Mouse (Mus musculus): ENCODE measurements around the gene Dcaf8.
A peak's percentile ranks its signal among the peaks of the same experiment; 100 is the strongest.

DNA sequence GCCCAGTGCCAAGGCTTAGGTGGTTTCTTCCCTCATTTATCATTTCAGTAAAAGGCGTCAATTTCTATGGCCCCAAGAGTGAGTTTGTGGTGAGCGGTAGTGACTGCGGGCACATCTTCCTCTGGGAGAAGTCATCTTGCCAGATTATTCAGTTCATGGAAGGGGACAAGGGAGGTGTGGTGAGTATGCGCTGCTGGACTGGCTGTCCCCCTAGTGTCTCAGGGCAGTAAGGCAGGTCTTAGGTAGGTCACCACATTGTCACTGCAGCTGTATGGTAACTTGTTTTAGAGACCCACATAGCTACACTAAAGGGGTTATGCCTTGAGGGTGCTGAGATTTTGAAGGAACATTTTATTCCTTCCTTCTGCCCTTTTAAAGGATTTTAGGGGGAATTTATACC lies 41.0 kb downstream of the Dcaf8 start:
- TF ChIP-seq CTCF (IDR thresholded peaks at IDR 0.05; ENCODE audit: extremely low read depth, insufficient read depth, low read length) (peak; percentile 14; the same call in 1 of the 2 replicates), POLR2A (IDR thresholded peaks at IDR 0.05; ENCODE audit: extremely low read depth, insufficient read depth, low read length) (no peak)
